Mouse (Mus musculus) MEL (cell line): Measurements from ENCODE around the gene Tmem120a. TPM values are rescaled to one million over a fixed set of nuclear protein-coding genes. Genes with fewer than 3 reads are reported as not detected.

Experiments
- DNase-seq: peaks from one replicate; pipeline ENCODE4 v3.0.0; 2011; ENCODE audit warnings: low read depth, low spot score
- H3K27ac ChIP-seq: 2 replicates; pipeline ENCODE4 v1.5.1; 2012; ENCODE audit warnings: low read depth, mild to moderate bottlenecking, control low read depth, low read length, moderate library complexity; ENCODE audit not compliant: control insufficient read depth
- H3K27me3 ChIP-seq, 2 experiments: fragments of 150-350 bp in 1 of 2; sonication (generic) in 1 of 2; 2 replicates each; pipeline ENCODE4 v1.6.1; 2012; ENCODE audit warnings: low read length in 2 of 2, mild to moderate bottlenecking in 2 of 2, improper control_type of control experiment in 1 of 2, moderate library complexity in 1 of 2; ENCODE audit not compliant: insufficient read depth in 2 of 2, control insufficient read depth in 1 of 2
- H3K36me3 ChIP-seq, 2 experiments: 2 replicates each; pipeline ENCODE4 v1.6.1; 2012 to 2014; ENCODE audit warnings: low read length in 2 of 2, improper control_type of control experiment in 1 of 2, inconsistent platforms in 1 of 2, mild to moderate bottlenecking in 1 of 2; ENCODE audit not compliant: insufficient read depth in 2 of 2, control insufficient read depth in 1 of 2
- H3K4me1 ChIP-seq, 2 experiments: fragments of 150-350 bp in 1 of 2; sonication (generic) in 1 of 2; 2 replicates each; pipeline ENCODE4 v1.6.1; 2012; ENCODE audit warnings: low read length in 2 of 2, improper control_type of control experiment in 1 of 2, mild to moderate bottlenecking in 1 of 2; ENCODE audit not compliant: insufficient read depth in 2 of 2, control insufficient read depth in 1 of 2
- H3K4me3 ChIP-seq, 2 experiments: fragments of 150-350 bp in 1 of 2; sonication (generic) in 1 of 2; 2 replicates each; pipeline ENCODE4 v1.5.1; 2012; ENCODE audit warnings: low read depth in 2 of 2, low read length in 2 of 2, mild to moderate bottlenecking in 2 of 2, moderate library complexity in 2 of 2, control low read depth in 1 of 2, improper control_type of control experiment in 1 of 2; ENCODE audit not compliant: control insufficient read depth in 1 of 2, insufficient read depth in 1 of 2
- H3K79me2 ChIP-seq: 2 replicates; pipeline ENCODE4 v1.6.1; 2012; ENCODE audit warnings: mild to moderate bottlenecking, low read length, moderate library complexity; ENCODE audit not compliant: control insufficient read depth, poor library complexity, insufficient read depth
- H3K9ac ChIP-seq: 2 replicates; pipeline ENCODE4 v1.6.1; 2012; ENCODE audit warnings: low read depth, mild to moderate bottlenecking, control low read depth, low read length, moderate library complexity; ENCODE audit not compliant: control insufficient read depth, poor library complexity, severe bottlenecking
- H3K9me3 ChIP-seq: fragments of 150-350 bp; sonication (generic); replicated peaks from 2 replicates; pipeline ENCODE4 v1.6.1; 2012; ENCODE audit warnings: mild to moderate bottlenecking, low read length, improper control_type of control experiment, moderate library complexity; ENCODE audit not compliant: insufficient read depth
- BHLHE40 ChIP-seq: IDR thresholded peaks from 2 replicates; pipeline ENCODE4 v1.6.1; 2012; ENCODE audit warnings: low read depth, mild to moderate bottlenecking, inconsistent platforms, low read length, improper control_type of control experiment, borderline replicate concordance
- CTCF ChIP-seq, 3 experiments: IDR thresholded peaks in 2 of 3; conservative IDR thresholded peaks in 1 of 3; 2 replicates each; pipeline ENCODE4 v1.5.1; 2011 to 2012; ENCODE audit warnings: low read length in 3 of 3, low read depth in 2 of 3, mild to moderate bottlenecking in 2 of 3, improper control_type of control experiment in 1 of 3, inconsistent platforms in 1 of 3, mixed read lengths in 1 of 3, moderate library complexity in 1 of 3; ENCODE audit not compliant: control insufficient read depth in 1 of 3, insufficient read depth in 1 of 3, poor library complexity in 1 of 3, severe bottlenecking in 1 of 3
- E2F4 ChIP-seq: IDR thresholded peaks from 2 replicates; pipeline ENCODE4 v1.6.1; 2011; ENCODE audit warnings: low read depth, low read length, improper control_type of control experiment, borderline replicate concordance
- ELF1 ChIP-seq: IDR thresholded peaks from 2 replicates; pipeline ENCODE4 v1.6.1; 2014; ENCODE audit warnings: low read depth, mild to moderate bottlenecking, inconsistent platforms, low read length, improper control_type of control experiment, moderate library complexity
- EP300 ChIP-seq, 2 experiments: IDR thresholded peaks; 2 replicates each; pipeline ENCODE4 v1.6.1; 2011; ENCODE audit warnings: improper control_type of control experiment in 2 of 2, low read length in 2 of 2, low read depth in 1 of 2, mild to moderate bottlenecking in 1 of 2
- ETS1 ChIP-seq: IDR thresholded peaks from 2 replicates; pipeline ENCODE4 v1.6.1; 2012; ENCODE audit warnings: low read depth, mild to moderate bottlenecking, inconsistent platforms, low read length, improper control_type of control experiment, moderate library complexity
- GABPA ChIP-seq: IDR thresholded peaks from 2 replicates; pipeline ENCODE4 v1.6.1; 2012; ENCODE audit warnings: low read depth, mild to moderate bottlenecking, inconsistent platforms, low read length, improper control_type of control experiment, moderate library complexity
- GATA1 ChIP-seq: IDR thresholded peaks from 2 replicates; pipeline ENCODE4 v1.6.1; 2011; ENCODE audit warnings: low read depth, low read length, improper control_type of control experiment
- HCFC1 ChIP-seq: IDR thresholded peaks from 2 replicates; pipeline ENCODE4 v1.6.1; 2012; ENCODE audit warnings: low read depth, mild to moderate bottlenecking, inconsistent platforms, low read length, improper control_type of control experiment, moderate library complexity
- KAT2A ChIP-seq: conservative IDR thresholded peaks from 2 replicates; pipeline ENCODE4 v1.6.1; 2012; ENCODE audit warnings: low read depth, low read length, improper control_type of control experiment, inconsistent platforms
- MAX ChIP-seq: IDR thresholded peaks from 2 replicates; pipeline ENCODE4 v1.6.1; 2011; ENCODE audit warnings: low read length, improper control_type of control experiment
- MEF2A ChIP-seq: IDR thresholded peaks from 2 replicates; pipeline ENCODE4 v1.6.1; 2014; ENCODE audit warnings: low read depth, mild to moderate bottlenecking, inconsistent platforms, low read length, improper control_type of control experiment; ENCODE audit not compliant: poor library complexity, insufficient replicate concordance, severe bottlenecking; ENCODE audit errors: extremely low read depth
- MYB ChIP-seq: IDR thresholded peaks from 2 replicates; pipeline ENCODE4 v1.6.1; 2011; ENCODE audit warnings: mild to moderate bottlenecking, low read depth, low read length, improper control_type of control experiment
- MYC ChIP-seq: IDR thresholded peaks from 2 replicates; pipeline ENCODE4 v1.6.1; 2011; ENCODE audit warnings: low read depth, mild to moderate bottlenecking, low read length, improper control_type of control experiment, moderate library complexity
- NELFE ChIP-seq: IDR thresholded peaks from 2 replicates; pipeline ENCODE4 v1.6.1; 2011; ENCODE audit warnings: low read depth, low read length, improper control_type of control experiment
- NRF1 ChIP-seq: IDR thresholded peaks from 2 replicates; pipeline ENCODE4 v1.6.1; 2014; ENCODE audit warnings: low read depth, mild to moderate bottlenecking, inconsistent platforms, low read length, improper control_type of control experiment, moderate library complexity; ENCODE audit not compliant: poor library complexity, insufficient read depth, severe bottlenecking
- POLR2A ChIP-seq, 2 experiments: IDR thresholded peaks; 2 replicates each; pipeline ENCODE4 v1.6.1; 2011 to 2012; ENCODE audit warnings: low read length in 2 of 2, mild to moderate bottlenecking in 2 of 2, control low read depth in 1 of 2, improper control_type of control experiment in 1 of 2, low read depth in 1 of 2, moderate library complexity in 1 of 2; ENCODE audit not compliant: control insufficient read depth in 1 of 2, insufficient read depth in 1 of 2, poor library complexity in 1 of 2
- POLR2AphosphoS2 ChIP-seq: IDR thresholded peaks from 2 replicates; pipeline ENCODE4 v1.6.1; 2011; ENCODE audit warnings: low read length, improper control_type of control experiment
- RAD21 ChIP-seq: IDR thresholded peaks from 2 replicates; pipeline ENCODE4 v1.6.1; 2011; ENCODE audit warnings: mild to moderate bottlenecking, low read depth, low read length, improper control_type of control experiment
- SMC3 ChIP-seq: IDR thresholded peaks from 2 replicates; pipeline ENCODE4 v1.6.1; 2011; ENCODE audit warnings: low read depth, low read length, improper control_type of control experiment
- TBP ChIP-seq: IDR thresholded peaks from 2 replicates; pipeline ENCODE4 v1.8.0; 2011; ENCODE audit warnings: low read depth, low read length, improper control_type of control experiment
- ZC3H11A ChIP-seq: IDR thresholded peaks from 2 replicates; pipeline ENCODE4 v1.6.1; 2012; ENCODE audit warnings: low read depth, mild to moderate bottlenecking, inconsistent platforms, low read length, improper control_type of control experiment
- ZKSCAN1 ChIP-seq: IDR thresholded peaks from 2 replicates; pipeline ENCODE4 v1.6.1; 2012; ENCODE audit warnings: low read depth, mild to moderate bottlenecking, inconsistent platforms, low read length, improper control_type of control experiment, moderate library complexity
- ZNF384 ChIP-seq: IDR thresholded peaks from 2 replicates; pipeline ENCODE4 v1.6.1; 2012; ENCODE audit warnings: low read depth, mild to moderate bottlenecking, inconsistent platforms, low read length, improper control_type of control experiment
- polyA plus RNA-seq, 2 experiments: library from polyadenylated mRNA; stranded (reverse) in 1 of 2; unstranded in 1 of 2; fragments of >175 nt in 1 of 2; fragments of >200 nt in 1 of 2; gene quantifications; 2 replicates each; pipeline versions ENCODE4 v1.2.1 to v1.2.4; 2012; ENCODE audit warnings: low replicate concordance in 2 of 2, low read depth in 1 of 2; ENCODE audit not compliant: insufficient read length in 2 of 2, insufficient read depth in 1 of 2, missing spikeins in 1 of 2
- total RNA-seq: library from RNA; depleted of rRNA; stranded (reverse); fragments of 300-350 nt; gene quantifications from 2 replicates; pipeline ENCODE4 v1.2.3, GENCODE M21; 2012

Tmem120a gene
- total and polyA plus RNA-seq, 3 experiments = 19.6 to 38.8 TPM; not detected in 1

- peak; percentile 75 for DNase-seq
- Histone ChIP-seq H3K9ac (no peak overlapping the region), H3K27ac (no peak overlapping the region), H3K9me3 (no peaks in the 10 kb centered on the region), H3K4me3 (no peak overlapping the region), H3K79me2 (no peaks in the 10 kb centered on the region)
- TF ChIP-seq ZC3H11A = peak; percentile 97
- no peak for TF ChIP-seq NRF1
- TF ChIP-seq HCFC1 = no peak
- peak; percentile 77 to 100 (median 95) for TF ChIP-seq CTCF (IDR thresholded peaks at IDR 0.05 in 2 of 3, conservative IDR thresholded peaks at IDR 0.05 in 1 of 3; ENCODE audit: control insufficient read depth in 1 of 3, insufficient read depth in 1 of 3, low read depth in 2 of 3, low read length in 3 of 3, poor library complexity in 1 of 3, severe bottlenecking in 1 of 3)
- TF ChIP-seq KAT2A = no peak
- TF ChIP-seq SMC3 = peak; percentile 99
- TF ChIP-seq MYC = no peak
- TF ChIP-seq TBP = no peak
- TF ChIP-seq E2F4 = no peak
- no peak for TF ChIP-seq NELFE
- TF ChIP-seq POLR2A (IDR thresholded peaks at IDR 0.05; ENCODE audit: control insufficient read depth in 1 of 2, insufficient read depth in 1 of 2, low read depth in 1 of 2, low read length in 2 of 2, poor library complexity in 1 of 2) = no peak
- no peak for TF ChIP-seq ETS1
- TF ChIP-seq ELF1 = no peak
- TF ChIP-seq RAD21 = peak; percentile 99
- no peak for TF ChIP-seq GABPA
- no peak for TF ChIP-seq MYB
- TF ChIP-seq, all 39 proteins: peak for 4
- Histone ChIP-seq H3K36me3 (no peaks in the 10 kb centered on the region), H3K4me1 (no peaks in the 10 kb centered on the region), H3K27me3 (no peaks in the 10 kb centered on the region; a peak in 1 of 4 replicates)
These were observed 19.3 kb upstream of the Tmem120a start for GRCm38 (mm10) chr5:135763526-135763925.

DNA sequence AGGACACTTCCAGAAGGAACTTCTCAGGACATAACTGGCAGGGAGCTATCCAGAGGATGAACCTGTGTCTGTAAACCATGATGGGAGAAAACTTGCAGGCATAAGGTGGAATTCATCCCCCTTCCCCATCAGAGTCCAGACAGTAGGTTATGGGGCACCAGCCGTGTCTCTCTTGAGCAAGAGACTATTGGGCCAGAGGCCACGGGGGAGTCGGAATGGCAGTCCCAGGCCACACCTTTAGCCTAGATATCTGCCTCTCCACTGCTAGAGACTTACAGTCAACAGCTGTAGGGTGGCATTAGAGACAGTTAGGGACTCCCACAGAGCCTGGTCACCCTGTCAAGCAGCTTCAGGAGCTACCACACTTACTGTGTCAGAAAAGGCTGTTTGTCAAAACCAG, 17.6 kb upstream of the Tmem120a start:
- H3K79me2 ChIP-seq = no peaks in the 10 kb centered on the region
- H3K9ac ChIP-seq = no peak overlapping the region
- no peaks in the 10 kb centered on the region; a peak in 1 of 4 replicates for H3K27me3 ChIP-seq
- TF ChIP-seq ZNF384 (no peak), MAX (no peak), EP300 (IDR thresholded peaks at IDR 0.05; ENCODE audit: low read depth in 1 of 2, low read length in 2 of 2) (no peak), GATA1 (no peak), POLR2AphosphoS2 (no peak), BHLHE40 (no peak), NRF1 (no peak), ZKSCAN1 (no peak), MEF2A (no peak), HCFC1 (no peak)
- H3K36me3 ChIP-seq = no peaks in the 10 kb centered on the region
- DNase-seq = no peak
- no peak overlapping the region for H3K27ac ChIP-seq
- no peak overlapping the region for H3K4me3 ChIP-seq
- H3K9me3 ChIP-seq = no peaks in the 10 kb centered on the region
- no peaks in the 10 kb centered on the region for H3K4me1 ChIP-seq
